Mouse (Mus musculus) megakaryocyte-erythroid progenitor cell, adult 5 weeks (primary cell): ENCODE results near the gene Dlk2. TPM values are rescaled to one million over a fixed set of nuclear protein-coding genes. Genes with fewer than 3 reads are reported as not detected.

Experiments used
- polyA plus RNA-seq: library from polyadenylated mRNA; stranded (reverse); fragments of >175 nt; gene quantifications from 2 replicates; pipeline ENCODE4 v1.2.3, GENCODE M21; 2012

The Dlk2 gene
- polyA plus RNA-seq, result 0.73 and 0.76 TPM in 2 replicates

DNA sequence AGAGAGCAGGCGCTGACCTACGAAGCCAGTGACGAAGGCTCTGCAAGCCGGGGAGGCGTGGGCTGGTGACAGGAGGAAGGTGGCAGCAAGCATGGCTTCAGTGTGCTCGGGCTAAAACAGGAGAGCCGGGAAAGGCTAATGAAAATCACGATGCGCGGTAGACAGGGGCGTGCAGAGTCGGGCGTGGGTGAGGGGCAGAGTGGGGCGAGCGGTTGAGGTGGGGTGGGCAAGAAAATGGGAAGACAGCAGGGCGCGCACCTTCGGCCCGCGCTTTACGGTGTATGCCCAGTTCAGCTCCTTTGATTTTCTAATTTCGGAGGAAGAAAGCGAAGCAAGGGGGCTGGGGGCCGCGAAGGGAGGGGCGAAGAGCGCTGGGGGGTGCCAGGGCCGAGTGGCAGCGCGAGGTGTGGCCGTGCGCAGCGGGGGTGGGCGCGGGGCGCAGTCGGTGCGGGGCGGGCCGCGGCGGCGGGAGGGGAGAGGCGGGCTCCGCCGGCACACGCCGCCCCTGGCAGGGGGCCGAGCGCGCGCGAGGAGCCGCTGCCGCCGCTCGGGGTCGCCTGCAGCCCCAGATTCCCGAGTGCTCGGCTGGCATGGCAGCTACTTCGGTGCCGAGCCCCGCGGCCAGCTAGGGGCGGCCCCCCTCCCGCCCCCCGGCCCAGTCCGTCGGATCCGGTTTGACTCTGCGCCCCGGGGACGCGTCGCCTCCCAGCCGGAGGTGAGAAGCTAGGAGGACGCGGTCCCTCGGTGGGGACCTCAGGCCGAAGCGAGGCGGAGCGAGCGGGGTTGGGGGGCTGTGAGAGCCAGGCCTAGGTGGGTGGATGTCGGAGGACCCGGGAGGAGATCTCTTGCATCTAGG, at the start of gene Dlk2:
Gene Dlk2 (plus strand): TSS at position 58 of the 856 bp plus-strand sequence.

GRCm38 (mm10) chr17:46247512-46248188, 49.6 kb upstream of the Dlk2 start, which contains the start of the genes Polr1c and Yipf3:
Gene Polr1c, minus strand, starts transcription at chr17:46248054.
Gene Yipf3, plus strand, starts transcription at chr17:46248080.

DNA sequence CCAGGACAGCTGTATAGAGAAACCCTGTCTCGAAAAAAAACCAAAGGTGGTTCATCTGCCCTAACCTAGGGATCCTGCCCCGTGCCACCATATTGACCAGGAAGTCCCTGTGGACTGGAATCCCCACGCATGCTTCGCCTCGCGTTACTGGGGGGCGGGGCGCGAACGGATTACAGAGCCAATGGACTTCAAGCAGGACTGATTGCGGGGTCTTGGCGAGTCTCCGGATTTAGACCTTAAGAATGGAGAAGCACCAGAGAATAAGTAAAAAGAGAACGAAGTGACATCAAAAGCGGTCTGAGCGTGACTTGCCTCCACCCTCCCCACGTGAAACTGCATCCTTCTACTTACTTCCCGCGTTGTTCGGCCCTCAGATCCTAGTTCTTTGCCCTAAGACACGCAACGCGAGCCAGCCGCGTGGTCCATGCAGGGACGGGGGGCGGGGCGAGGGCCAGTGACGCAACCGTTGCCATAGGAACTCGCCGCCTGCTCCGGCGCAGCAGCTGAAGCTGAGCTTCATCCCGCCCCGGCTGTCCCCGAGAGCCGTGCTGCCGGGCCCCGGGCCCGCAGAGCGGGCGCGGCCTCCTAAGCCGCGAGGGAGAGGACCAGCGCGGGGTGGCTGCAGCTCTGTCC, 43.7 kb upstream of the Dlk2 start, which contains the start of gene Lrrc73:
Gene Lrrc73 (plus strand): TSS at position 80 of the 633 bp plus-strand sequence.

DNA sequence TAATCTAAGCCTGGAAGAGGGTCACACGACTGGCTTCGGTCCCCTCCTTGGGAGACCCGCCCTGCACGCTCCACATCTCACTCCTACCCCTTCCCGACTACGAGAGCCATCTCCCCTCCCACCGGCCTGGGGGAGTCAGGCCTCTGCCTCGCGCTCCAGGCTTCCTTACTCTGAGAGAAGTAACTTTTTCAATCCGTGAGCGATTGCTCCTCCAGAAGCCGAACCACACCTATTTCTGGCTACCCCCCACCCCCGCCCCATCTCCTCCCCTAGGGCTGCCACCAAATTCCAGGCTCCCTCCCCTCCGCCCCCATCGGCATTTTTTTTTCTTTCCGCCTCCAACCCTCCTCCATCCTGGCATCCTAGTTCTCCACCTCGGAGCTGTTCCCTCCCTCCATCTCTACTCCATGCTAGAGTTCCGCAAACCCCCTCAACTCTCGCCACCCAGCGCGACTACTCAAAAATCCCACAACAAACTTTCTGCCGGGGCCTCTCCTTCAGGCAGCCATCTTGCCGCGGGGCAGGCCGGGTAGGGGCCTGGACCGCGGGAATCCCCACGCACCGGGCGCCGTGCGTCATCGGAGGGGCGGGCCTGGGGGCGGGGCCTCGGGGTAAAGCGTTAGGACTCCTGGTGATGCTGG, 14.6 kb upstream of the Dlk2 start, which contains the start of gene Tjap1:
Gene Tjap1 (minus strand): TSS at position 544 of the 641 bp plus-strand sequence.

GRCm38 (mm10) chr17:46327906-46328534, 30.8 kb downstream of the Dlk2 start, which contains the start of gene Abcc10:
Gene Abcc10, minus strand, starts transcription at chr17:46328352.

Other genes with a start within 250 kb of the Dlk2 start
- gene Mrps18a, start 186.4 kb upstream of the Dlk2 start, polyA plus RNA-seq, result 90.0 and 93.5 TPM in 2 replicates
- gene Rsph9, start 153.2 kb upstream of the Dlk2 start, polyA plus RNA-seq, result 0.23 and 0.36 TPM in 2 replicates
- gene Mad2l1bp, start 143.9 kb upstream of the Dlk2 start, polyA plus RNA-seq, result 11.5 and 11.8 TPM in 2 replicates
- 112 and 139 TPM in 2 replicates for gene Gtpbp2, start 136.4 kb upstream of the Dlk2 start, polyA plus RNA-seq
- 0.82 and 1.4 TPM in 2 replicates for gene Polh, start 94.8 kb upstream of the Dlk2 start, polyA plus RNA-seq
- 16.9 and 17.7 TPM in 2 replicates for gene Xpo5, start 94.6 kb upstream of the Dlk2 start, polyA plus RNA-seq
- gene Polr1c, start 49.4 kb upstream of the Dlk2 start, polyA plus RNA-seq, result 21.2 and 31.5 TPM in 2 replicates
- 168 and 176 TPM in 2 replicates for gene Yipf3, start 49.3 kb upstream of the Dlk2 start, polyA plus RNA-seq
- 2.4 and 4.3 TPM in 2 replicates for gene Lrrc73, start 43.9 kb upstream of the Dlk2 start, polyA plus RNA-seq
- 80.2 and 88.3 TPM in 2 replicates for gene Tjap1, start 14.4 kb upstream of the Dlk2 start, polyA plus RNA-seq
- gene Abcc10, start 30.9 kb downstream of the Dlk2 start, polyA plus RNA-seq, result 6.9 and 8.7 TPM in 2 replicates
- 1.9 and 4.1 TPM in 2 replicates for gene Zfp318, start 86.3 kb downstream of the Dlk2 start, polyA plus RNA-seq
- not detected in 2 replicates for gene Crip3, start 131.5 kb downstream of the Dlk2 start, polyA plus RNA-seq
- gene Slc22a7, start 141.0 kb downstream of the Dlk2 start, polyA plus RNA-seq, result not detected in 2 replicates
- gene Ttbk1, start 190.3 kb downstream of the Dlk2 start, polyA plus RNA-seq, result 0.12 and 0.29 TPM in 2 replicates
- gene Dnph1, start 199.3 kb downstream of the Dlk2 start, polyA plus RNA-seq, result 30.7 and 40.0 TPM in 2 replicates
- gene Cul9, start 249.0 kb downstream of the Dlk2 start, polyA plus RNA-seq, result 23.6 and 36.5 TPM in 2 replicates